Mouse (Mus musculus) fibroblast of lung, adult 2 months (primary cell): ENCODE results near the gene Nmur1.
A peak's percentile ranks its signal among the peaks of the same experiment; 100 is the strongest.
"Not testable (repeated sequence)": the region's sequence is repeated elsewhere in the genome, so short reads cannot be mapped to it uniquely, and the experiment has no call there.

Experiments used
- DNase-seq: peaks from one replicate; pipeline ENCODE4 v3.0.0-alpha.2; 2011; ENCODE audit warnings: low read depth

Nmur1 gene

DNA sequence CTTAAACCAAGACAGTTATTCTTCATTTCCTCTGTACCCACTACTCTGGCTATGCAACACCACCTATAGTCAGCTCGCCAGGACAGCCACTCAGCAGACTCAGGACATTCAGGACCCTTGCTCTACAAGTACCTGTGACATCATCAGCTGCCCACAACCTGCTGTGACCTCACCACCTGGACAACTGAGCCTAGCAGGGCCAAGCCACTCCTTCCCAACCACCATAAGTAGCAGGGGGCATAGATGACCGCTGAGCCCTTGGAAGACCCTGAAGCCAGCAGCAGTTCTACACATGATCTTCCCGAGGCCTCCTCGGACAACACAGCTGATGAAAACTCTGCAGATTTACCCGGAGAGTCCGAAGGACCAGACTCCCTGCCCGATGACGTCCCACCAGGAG is at the start of gene Nmur1, which contains the start of gene Tex44:
Nmur1 (minus strand) TSS at position 101 of the 400 bp plus-strand sequence.
Tex44 (plus strand) TSS at position 202 of the 400 bp plus-strand sequence.
- no peak for DNase-seq

DNA sequence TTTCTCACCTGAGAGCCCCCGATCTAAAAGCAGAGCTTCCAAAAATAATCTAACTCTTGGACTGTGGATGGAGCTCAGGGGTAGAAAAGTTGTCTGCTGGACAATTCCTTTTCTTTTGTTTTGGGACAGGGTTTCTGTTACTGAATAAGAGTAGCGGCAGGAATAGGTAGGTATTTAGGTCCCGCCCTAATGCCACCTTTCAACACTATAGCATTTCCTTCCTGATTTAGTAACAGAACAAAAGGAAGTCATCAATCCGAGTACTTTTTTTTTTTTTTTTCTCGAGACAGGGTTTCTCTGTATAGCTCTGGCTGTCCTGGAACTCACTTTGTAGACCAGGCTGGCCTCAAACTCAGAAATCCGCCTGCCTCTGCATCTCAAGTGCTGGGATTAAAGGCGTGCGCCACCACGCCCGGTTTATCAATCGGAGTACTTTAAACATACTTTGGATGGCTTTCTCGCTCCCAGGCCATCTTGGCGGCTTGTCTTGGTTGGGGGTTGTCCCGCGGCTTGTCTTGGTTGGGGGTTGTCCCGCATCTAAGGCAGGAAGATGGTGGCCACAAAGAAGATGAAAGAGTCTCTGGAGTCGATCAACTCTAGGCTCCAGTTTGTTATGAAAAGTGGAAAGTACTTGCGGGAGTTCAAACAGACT is 47.2 kb upstream of the Nmur1 start:
- no peak for DNase-seq

DNA sequence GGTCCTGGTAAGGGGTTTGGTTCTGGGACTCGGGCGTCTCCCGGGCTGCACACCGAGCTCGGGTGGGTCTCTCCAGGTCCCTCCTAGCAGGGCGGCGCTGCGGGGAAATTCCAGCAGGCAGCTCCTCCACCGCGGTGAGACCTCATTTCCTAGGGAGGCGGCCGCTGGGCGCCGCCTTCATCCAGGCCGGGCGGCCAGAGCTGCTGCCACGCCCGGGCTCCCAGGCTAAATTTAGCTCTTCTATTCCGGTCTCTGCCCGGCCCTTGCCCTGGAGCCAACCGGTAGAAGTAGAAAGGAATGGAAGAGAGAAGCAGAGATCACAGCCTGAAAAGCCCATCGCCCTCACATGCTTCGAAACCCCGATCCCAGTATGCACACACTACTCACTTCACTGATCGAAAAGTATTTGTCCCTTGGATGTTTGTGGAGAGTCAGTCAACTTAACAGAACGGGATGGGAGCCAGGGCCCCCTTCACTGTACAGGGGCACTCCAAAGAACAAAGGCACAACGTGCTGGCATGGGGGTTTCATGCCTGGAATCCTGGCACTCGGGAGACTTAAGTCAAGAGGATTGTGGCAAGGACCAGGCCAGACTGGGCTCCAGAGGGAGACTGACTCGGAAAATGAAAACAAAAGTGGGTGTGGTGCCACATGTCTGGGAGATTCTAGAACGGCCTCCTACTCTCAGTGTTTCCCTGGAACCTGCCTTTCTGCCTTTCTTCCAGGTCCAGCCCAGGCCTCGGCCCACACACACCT is 46.3 kb upstream of the Nmur1 start:
- DNase-seq: no peak

DNA sequence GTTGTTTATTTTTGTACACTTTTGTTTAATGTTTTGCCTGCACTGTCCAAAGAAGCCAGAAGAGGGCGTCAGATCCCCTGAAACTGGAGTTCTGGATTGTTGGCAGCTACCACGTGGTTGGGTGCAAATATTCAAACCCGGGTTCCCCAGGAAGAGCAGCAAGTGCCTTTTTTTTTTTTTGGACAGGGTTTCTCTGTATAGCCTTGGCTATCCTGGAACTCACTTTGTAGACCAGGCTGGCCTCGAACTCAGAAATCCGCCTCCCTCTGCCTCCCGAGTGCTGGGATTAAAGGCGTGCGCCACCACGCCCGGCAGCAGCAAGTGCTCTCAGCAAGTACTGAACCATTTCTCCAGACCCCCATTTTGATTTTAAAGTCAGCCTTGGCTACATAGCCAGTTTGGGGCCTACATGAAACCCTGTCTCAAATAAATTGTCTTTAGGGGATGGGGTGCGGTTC is 45.5 kb upstream of the Nmur1 start:
- DNase-seq: not testable (repeated sequence)

DNA sequence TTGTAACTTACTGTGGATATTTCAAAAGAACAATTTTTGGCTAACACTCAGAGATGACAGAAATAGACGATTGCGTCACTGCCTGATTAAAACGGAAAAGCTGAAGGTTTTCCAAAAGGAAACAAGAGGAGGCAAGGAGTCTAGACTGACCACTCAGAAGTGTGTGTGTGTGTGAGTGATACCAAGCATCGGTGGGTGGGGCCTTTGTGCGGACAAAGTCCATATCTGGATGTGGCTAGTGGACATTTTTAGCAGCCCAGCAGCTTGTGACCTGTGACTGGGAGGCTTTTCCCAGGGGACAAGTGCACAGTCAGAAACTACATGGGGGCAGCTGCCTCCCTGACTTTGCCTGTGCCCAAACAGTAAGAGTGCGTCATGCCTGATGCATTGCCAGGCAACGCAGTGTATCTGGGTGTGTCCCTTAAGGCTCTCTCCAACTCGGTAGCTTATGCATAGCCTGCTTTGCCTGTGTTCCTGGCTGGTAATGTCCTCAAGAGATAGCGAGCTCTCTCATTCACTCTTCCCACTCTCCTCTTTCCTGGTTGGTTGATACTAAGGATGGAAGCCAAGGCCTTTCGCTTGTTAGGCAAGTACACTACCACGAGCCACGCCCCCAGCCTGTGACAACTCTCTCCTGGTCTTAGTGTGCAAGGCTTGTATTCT is 44.6 kb upstream of the Nmur1 start:
- peak; percentile 97 for DNase-seq

GRCm38 (mm10) chr1:86469876-86470275 is 43.8 kb upstream of the Nmur1 start:
- no peak for DNase-seq

DNA sequence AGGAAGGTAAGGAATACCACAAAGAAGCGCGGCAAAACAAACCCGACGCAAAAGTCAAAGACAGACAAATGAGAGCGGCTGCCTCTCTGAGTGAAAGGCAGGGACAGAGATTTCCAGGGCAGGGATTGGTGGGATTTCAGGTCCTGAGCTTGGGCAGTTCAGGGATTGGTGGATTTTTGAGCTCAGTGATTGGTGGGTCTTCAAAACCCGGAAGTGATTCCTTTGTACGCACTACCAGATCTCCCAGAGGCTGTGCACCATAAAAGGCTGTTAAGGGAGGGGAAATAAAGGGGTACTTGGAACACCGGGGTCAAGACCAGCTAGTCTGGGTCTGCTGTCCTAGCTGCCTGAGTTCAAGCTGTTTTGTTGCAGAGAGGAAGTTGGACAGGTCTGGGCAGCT is 41.4 kb upstream of the Nmur1 start:
- no peak for DNase-seq

DNA sequence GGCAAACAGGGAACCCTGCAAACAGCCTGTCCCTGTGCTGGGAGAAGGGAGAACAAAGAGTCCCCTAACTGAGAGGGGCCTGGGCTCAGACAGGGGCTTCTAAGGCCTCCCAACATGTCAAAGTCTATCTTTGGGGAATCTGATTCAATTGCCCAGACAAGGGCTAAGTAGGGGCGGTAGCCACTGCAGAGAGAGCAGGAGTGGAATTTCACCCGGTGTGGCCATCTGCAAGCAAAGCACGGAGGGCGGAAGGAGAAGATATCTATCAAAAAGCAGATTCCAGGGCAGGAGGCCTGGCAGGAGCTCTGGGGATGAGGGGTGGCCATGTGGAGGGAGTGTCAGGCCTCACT is 38.8 kb upstream of the Nmur1 start:
- no peak for DNase-seq

DNA sequence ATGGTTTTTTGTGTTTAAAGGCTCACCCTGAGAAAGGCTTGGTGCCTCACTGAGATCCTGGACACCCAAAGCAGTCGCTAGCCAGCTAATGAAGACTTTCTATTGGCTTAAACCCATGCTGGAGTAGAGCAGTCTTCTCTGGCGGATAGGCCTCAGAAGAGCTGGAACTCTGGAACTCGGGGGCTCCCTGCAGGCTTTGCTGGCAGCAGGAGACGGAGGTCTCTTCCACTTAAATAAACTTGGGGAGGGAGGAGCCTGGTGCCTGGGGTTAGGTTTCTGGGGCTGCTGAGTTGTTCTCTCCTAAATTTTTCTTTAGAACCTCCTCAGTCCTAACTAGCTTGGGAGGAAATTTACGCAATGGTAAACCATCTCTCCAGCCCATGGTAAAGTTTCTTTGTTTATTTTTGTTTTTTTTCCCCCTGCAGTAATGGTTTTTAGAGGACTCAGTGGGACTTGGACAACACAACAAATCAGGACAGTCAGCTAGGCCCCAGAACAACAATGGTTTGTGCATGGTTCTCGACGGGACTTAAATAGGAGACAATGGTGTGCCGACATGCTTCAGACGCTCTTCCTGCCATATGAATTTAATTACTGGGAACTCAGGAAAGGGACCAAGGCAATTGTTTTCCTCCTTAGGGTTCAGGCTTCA is 38.3 kb upstream of the Nmur1 start:
- DNase-seq: no peak

GRCm38 (mm10) chr1:86459371-86459770 is 33.3 kb upstream of the Nmur1 start:
- DNase-seq: no peak

DNA sequence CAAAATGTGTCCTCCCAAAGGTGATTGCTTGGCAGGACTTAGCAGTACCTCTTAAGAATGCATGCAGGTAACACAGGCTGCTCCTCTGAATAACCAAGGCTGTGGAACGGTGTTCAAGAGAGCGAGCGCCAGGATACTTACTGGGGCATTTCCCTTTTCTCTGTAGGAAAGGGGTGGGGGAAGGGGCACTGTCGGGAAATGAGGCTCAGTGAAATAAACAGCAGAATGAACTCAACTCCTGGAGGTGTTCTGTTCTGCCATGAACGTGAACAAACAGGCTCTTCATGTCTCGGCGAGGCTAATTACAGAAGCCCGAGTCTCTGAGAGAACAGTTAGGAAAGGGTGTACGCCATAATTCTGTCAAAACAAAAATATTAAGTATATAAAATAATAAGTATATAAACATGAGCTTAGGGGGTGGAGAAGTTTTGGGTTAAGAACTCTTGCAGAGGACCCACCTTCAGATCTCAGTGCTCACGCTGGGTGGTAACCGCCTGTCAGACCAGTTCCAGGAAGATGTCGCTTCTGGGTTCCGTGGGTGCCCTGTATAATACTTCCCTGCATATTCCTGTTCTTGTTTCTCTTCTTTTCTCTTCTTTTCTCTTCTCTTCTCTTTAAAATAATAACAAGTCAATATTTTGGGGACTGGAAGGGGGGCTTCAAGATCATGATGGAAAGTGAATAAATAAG is 31.0 kb upstream of the Nmur1 start:
- DNase-seq: no peak

DNA sequence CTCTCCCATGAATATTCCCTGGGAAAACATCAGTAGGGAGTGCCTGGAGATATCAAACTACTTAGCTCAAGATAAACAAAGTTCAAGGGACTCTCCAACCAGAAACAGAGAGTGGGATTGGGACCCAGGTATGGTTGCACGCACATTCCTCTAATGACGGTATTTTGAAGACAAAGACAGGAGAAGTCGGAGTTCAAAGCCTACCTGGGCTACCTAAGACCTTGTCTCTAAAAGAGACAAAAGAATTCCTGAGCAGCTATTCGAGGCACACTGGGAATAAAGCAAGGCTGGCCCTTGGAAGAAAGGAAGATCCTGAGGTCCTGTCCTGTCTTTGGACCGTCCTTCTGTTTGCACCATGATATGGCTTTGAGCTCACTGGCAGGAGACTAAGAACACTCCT is 26.7 kb upstream of the Nmur1 start:
- DNase-seq: no peak

DNA sequence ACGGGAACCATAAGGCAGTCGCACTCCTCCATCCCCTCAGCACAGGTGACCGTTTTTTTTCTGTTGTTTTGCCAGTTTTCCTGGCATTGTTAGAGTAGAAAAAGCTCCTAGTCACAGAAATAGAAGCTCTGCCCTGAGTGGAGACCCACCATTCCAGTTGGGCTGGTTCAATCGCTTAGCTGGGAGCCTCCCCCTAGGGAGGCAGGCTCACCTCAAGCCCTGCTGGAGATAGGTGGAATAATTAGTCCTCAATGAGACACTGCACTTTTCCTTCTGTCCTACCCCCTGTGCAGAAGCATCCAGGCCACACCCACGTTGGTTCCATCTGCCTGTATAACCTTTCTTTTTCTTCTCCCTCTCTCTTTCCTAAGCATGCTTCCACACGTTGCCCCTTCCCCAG is 23.9 kb upstream of the Nmur1 start:
- DNase-seq: no peak

DNA sequence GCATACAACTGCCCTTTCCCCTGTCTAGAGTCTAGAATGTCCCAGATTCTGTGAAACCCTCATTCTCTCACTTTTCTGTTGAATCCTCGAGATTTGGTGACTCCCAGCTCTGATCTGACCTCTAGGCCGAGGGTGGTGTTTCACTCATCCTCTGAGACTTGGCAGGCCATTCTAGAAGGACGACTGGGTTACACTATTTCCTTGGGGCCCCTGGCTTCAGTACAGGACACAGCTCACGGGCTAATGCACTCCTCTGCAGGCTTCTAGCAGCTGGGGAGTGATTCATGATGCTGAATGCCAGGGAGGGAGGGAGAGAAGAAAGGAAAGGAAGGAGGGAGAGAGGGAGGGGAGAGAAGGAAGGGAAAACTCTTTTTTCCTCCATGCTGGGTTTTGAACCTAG is 22.2 kb upstream of the Nmur1 start:
- DNase-seq: peak; percentile 74

- peak; percentile 71 for DNase-seq
These were observed 21.7 kb upstream of the Nmur1 start for GRCm38 (mm10) chr1:86447596-86448171.

DNA sequence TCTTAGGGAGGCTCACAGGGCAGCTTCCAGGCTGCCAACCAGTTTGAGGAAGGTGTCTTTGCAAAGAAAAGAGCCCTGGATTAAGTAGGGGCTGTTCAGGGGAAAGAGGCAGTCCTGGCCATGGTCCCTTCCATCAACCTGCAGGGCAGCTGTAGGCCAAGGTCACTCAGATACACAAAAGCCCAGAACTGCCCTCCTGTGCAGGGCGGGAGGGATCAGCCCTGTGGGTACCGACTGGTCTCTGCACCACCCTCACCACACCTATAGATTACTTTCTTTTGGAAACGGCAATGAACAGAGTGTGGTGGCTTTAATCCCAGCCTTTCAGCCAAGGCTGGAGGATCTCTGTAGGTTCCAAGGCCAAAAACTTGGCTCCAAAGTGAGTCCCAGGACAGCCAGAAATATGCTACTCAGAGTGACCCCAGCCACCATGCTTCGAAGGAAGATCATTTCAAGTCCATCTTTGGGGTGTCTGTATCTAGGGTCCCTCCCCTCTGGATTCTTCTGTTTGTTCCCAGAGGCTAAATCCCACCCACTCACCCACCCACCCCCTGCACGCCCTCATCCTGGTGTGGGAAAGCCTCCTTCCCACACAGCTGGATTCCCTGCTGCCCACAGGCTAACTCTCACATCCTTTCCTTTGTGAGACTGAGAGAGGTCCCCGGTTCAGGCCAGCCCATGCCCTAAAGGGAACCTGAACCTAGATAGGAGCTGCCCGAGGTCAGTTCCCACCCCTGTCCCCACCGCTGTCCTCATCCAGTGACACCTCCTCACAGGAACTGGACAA is 17.6 kb upstream of the Nmur1 start:
- no peak for DNase-seq

DNA sequence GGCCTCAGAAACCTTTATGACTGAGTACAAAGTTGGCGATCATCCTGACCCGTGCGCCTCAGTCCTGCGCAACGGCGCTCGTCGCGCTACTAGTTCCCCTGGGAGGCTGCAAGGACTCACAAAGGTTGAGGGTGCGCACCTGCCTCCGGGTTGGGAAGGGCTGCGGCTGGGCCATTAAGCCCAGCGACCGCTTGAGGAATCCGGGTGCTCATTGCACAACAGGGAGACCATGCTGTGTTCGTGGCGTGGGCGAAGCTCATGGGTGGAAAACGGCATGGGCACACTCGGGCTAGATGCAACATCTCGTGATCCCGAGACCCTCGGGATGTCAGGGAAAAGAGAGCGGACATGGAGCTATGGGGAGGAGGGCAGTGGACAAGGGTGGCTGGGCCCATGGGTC is 16.8 kb upstream of the Nmur1 start:
- no peak for DNase-seq

DNA sequence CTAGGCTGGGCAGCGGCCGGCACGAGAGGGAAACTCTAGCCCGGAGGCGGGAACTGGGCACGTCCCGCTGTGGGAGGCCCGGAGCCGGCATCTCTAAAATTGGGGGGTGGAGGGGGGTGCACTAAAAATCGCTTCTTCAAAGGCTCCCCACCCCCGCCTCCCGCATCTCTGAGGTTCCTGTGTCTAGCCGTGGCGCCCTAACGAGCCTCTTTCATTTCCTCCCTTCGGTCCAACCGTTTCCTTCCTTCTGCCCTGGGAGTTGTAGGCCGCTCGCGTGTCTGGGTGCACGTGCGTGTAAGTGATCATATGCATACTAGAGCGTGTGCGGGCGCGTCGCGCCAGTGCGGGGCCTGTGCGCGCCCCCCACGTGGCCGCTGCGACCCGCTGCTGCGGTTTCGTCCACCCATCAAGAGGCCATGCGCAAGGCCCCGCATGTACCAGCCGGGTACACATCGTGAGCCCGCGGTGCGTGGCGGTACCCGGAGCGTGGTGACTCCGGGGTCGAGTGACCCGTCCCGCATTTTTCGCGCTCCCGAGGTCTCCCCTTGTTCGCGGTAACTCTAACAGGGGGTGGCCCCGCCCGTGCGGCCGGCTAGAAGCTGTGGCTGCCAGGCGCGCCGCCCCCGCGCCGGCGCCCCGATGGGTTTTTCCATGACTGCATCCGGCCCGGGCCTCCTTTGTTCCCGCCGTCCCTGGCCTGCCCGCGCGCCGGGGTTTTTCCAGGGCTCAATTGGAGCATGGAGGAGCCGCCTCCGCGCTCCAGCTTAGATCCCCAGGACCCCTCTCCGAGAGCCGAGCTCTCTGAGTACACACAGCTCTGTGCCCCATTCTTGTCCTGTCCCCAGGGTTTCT is 16.2 kb upstream of the Nmur1 start:
- DNase-seq: peak; percentile 57

DNA sequence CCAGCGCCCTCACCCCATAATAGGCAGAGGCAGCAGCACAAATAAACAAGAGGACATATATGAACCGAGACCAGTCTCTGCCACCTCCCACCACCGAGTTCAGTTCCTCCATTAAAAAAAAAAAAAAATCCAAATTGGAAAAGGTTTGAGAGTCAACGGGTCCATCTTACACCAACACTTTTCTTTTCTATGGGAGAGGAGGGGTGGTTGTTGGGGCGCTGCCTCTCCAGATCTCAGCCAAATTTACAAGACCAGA is 15.6 kb upstream of the Nmur1 start:
- peak; percentile 33 for DNase-seq
